Mouse (Mus musculus): ENCODE results near the gene Pla2g7. TPM values are rescaled to one million over a fixed set of nuclear protein-coding genes. Genes with fewer than 3 reads are reported as not detected.
A peak's percentile ranks its signal among the peaks of the same experiment; 100 is the strongest.
"Not testable (repeated sequence)": the region's sequence is repeated elsewhere in the genome, so short reads cannot be mapped to it uniquely, and the experiment has no call there.

Gene Pla2g7
- 10 to 100 TPM; 21.5 to 40.7 TPM for total RNA-seq (2021)
- long read RNA-seq, experiment 1, transcript Pla2g7-201 (12 exons, 2,097 nt): major isoform, 36 of 44 reads
- long read RNA-seq, experiment 1, partial matches to known transcripts: 5 of 44 reads
- long read RNA-seq, experiment 1, other reads (novel, unspliced or antisense): 3 of 44 reads
- long read RNA-seq, experiment 2, transcript Pla2g7-201 (12 exons, 2,097 nt): major isoform, 46 of 52 reads
- long read RNA-seq, experiment 2, partial matches to known transcripts: 2 of 52 reads
- long read RNA-seq, experiment 2, other reads (novel, unspliced or antisense): 4 of 52 reads

GRCm38 (mm10) chr17:43567992-43568888, at the start of gene Pla2g7:
TSS of gene Pla2g7 (plus strand) at chr17:43568098.
- intact Hi-C loops (cut with DNase I): no loop called here
- no peak for TF ChIP-seq CTCF (IDR thresholded peaks at IDR 0.05)
- peak within 1 kb of the TSS; percentile 81 for H3K27ac ChIP-seq
- peak within 1 kb of the TSS; percentile 71 for H3K4me3 ChIP-seq
- DNase-seq: peak; percentile 64

DNA sequence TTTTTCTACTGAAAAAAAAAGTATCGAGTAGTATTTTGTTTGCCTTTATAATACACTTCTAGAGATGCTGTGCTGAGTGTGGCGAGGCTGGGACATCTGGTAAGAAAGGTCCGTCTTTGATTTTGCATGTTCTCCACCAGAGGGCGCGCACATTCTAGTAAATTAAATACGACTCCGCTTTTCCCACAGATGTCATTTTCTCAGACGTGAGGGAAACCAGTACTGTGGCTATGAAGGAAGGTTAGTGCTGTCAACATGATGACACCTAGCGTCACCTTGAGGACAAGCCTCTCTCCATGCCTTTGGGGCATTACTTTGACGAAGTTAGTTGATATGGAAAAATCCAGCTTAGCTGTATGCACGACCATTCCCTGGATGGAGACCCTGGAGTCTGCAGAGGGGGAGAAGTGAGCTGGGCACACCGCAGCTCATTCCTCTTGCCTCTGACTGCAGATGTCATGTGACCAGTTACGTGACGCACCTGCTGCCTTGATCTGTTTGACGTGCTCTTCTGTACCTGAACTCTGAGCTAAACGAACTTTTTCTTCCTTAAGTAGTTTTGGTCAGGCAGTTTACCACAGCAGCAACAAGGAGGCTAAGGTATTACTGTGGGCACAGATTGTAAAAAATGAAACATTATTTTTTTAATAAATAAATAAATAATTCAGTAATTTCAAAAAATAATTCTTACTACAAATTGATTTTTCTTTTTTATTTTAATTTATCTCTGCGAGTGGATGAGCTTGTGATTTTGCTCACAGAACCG, 49.1 kb upstream of the Pla2g7 start:
- intact Hi-C loops (cut with DNase I): loop anchor here (1.0 kb wide), 1 partner anchor 87 kb away; no protein-coding TSS in a partner anchor
- peak; percentile 81 for TF ChIP-seq CTCF (IDR thresholded peaks at IDR 0.05)
- peak; percentile 65 for DNase-seq
- Histone ChIP-seq H3K27ac (no peak overlapping the region), H3K4me3 (no peak overlapping the region)

DNA sequence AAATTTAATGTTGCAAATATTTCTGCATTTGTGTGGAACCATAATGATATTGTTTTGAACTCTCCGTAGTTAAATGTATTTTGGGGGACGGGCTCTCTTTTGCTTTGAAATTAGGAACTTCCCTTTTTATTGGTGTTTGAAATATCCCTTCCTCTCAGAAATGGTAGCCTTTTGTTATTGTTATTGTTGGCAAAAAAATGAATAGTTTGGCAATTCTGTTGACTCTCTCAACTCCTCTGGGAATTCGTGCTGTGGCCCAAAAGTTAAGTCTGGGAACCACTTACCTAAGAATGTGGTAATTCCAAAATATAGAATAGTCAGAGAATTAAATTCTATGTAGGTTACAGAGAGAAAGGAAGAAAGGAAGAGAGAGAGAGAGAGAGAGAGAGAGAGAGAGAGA, 47.7 kb upstream of the Pla2g7 start:
- intact Hi-C loops (cut with DNase I): no loop called here
- DNase-seq: no peak
- no peak for TF ChIP-seq CTCF (IDR thresholded peaks at IDR 0.05)

DNA sequence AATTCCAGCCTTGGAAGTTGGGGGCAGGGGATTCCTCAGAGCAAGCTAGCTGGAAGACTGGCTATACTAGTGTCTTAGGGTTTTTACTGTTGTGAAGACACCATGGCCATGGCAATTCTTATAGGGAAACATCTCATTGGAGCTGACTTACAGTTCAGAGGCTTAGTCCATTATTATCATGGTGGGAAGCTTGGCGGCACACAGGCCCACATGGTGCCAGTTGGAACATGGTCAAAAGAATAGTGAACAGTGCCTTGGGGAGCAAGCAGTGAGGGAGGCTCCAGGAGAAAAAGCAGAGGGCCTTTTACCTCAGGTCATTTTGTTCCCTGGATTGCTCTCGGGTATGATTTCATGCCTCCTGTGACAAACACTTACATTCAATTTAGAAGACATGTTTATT, 37.4 kb upstream of the Pla2g7 start:
- intact Hi-C loops (cut with DNase I): no loop called here

More for the DNA sequence above, 47.7 kb upstream of the Pla2g7 start:
- Histone ChIP-seq H3K27ac (no peak overlapping the region), H3K4me3 (no peak overlapping the region)

GRCm38 (mm10) chr17:43531192-43531591, 36.7 kb upstream of the Pla2g7 start:
- TF ChIP-seq CTCF (IDR thresholded peaks at IDR 0.05): no peak
- no peak overlapping the region for H3K27ac ChIP-seq
- no peak for DNase-seq
- intact Hi-C loops (cut with DNase I): no loop called here
- no peak overlapping the region for H3K4me3 ChIP-seq

More for the DNA sequence above, 37.4 kb upstream of the Pla2g7 start:
- no peak overlapping the region for H3K27ac ChIP-seq
- no peak overlapping the region for H3K4me3 ChIP-seq
- DNase-seq: no peak
- TF ChIP-seq CTCF (IDR thresholded peaks at IDR 0.05): no peak

- no peak for TF ChIP-seq CTCF (IDR thresholded peaks at IDR 0.05)
- H3K4me3 ChIP-seq: peak overlapping the region; percentile 58
- DNase-seq: peak; percentile 61
- intact Hi-C loops (cut with DNase I): no loop called here
- H3K27ac ChIP-seq: 0 out of 2 replicates have a peak overlapping the region, but pooled peaks have one; percentile 20
Observed at GRCm38 (mm10) chr17:43534362-43535222, 33.3 kb upstream of the Pla2g7 start.

DNA sequence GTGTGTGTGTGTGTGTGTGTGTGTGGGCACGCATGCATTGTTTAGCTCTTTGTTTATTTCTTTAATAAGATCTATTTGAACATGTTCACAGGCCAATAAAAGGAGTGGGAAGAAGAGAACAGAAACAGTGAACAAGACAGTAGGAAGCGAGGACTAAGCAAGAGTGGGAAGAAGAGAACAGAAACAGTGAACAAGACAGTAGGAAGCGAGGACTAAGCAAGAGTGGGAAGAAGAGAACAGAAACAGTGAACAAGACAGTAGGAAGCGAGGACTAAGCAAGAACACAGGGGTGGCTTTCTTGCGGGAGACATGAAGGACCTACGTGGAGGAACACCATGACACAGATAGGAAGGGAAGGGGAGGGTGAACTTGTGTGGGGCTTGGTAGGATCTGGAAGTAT, 31.1 kb upstream of the Pla2g7 start:
- H3K4me3 ChIP-seq; H3K27ac ChIP-seq; intact Hi-C loops (cut with DNase I); DNase-seq: not testable (repeated sequence)

- DNase-seq: no peak
- Histone ChIP-seq H3K4me3 (no peak overlapping the region), H3K27ac (no peak overlapping the region)
- no peak for TF ChIP-seq CTCF (IDR thresholded peaks at IDR 0.05)
- intact Hi-C loops (cut with DNase I): no loop called here
Observed at GRCm38 (mm10) chr17:43538767-43539166, 29.1 kb upstream of the Pla2g7 start.

DNA sequence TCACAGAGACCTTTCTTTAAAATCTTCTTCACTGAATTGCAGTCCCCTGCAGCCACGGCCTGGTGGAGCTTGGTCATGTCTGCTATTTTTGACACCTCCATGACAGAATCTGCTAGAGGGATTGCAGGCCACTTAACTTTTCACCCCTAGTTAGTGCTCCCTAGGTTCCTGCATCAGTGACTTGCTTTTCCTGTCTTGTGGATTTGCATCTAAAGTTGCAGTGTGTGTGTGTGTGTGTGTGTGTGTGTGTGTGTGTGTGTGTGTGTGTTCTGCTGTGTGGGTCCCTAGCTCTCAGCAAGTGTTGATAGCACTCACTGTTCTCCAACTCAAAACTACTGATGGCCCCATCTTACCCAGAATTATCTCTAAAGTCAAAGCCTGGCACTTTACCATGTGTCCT, 24.4 kb upstream of the Pla2g7 start, which contains the start of gene Ankrd66:
Gene Ankrd66, minus strand, starts transcription at position 101 of the 400 bp plus-strand sequence.
- DNase-seq: no peak
- no peak within 1 kb of the TSS for H3K27ac ChIP-seq
- no peak for TF ChIP-seq CTCF (IDR thresholded peaks at IDR 0.05)
- intact Hi-C loops (cut with DNase I): no loop called here
- H3K4me3 ChIP-seq: no peak within 1 kb of the TSS

GRCm38 (mm10) chr17:43544040-43544439, 23.9 kb upstream of the Pla2g7 start:
- intact Hi-C loops (cut with DNase I): no loop called here
- H3K4me3 ChIP-seq: no peak overlapping the region
- TF ChIP-seq CTCF (IDR thresholded peaks at IDR 0.05): no peak
- no peak overlapping the region for H3K27ac ChIP-seq
- no peak for DNase-seq

- no peak for TF ChIP-seq CTCF (IDR thresholded peaks at IDR 0.05)
- no peak overlapping the region for H3K4me3 ChIP-seq
- DNase-seq: no peak
- intact Hi-C loops (cut with DNase I): no loop called here
- H3K27ac ChIP-seq: no peak overlapping the region
Observed at GRCm38 (mm10) chr17:43551122-43551630, 16.7 kb upstream of the Pla2g7 start.
